Mouse (Mus musculus) erythroblast, adult 5-6 weeks (primary cell): ENCODE results near the gene Prrg3. TPM values are rescaled to one million over a fixed set of nuclear protein-coding genes. Genes with fewer than 3 reads are reported as not detected.
"Not testable (repeated sequence)": the region's sequence is repeated elsewhere in the genome, so short reads cannot be mapped to it uniquely, and the experiment has no call there.

Experiments
- ATAC-seq: replicated peaks from 2 replicates; pipeline ENCODE4 v1.8.0; 2016; ENCODE audit warnings: moderate number of reproducible peaks, mild to moderate bottlenecking, moderate TSS enrichment, inconsistent platforms; ENCODE audit not compliant: poor library complexity, low FRiP score, severe bottlenecking
- total RNA-seq, 2 experiments: library from RNA; stranded (forward) in 1 of 2; stranded (reverse) in 1 of 2; fragments of 150-400 nt in 1 of 2; fragments of 200-764, 138-1000 nt in 1 of 2; gene quantifications; 2 replicates each; pipeline versions ENCODE4 v1.2.3 to v1.2.4; 2015 to 2017; ENCODE audit warnings: low replicate concordance in 2 of 2

Gene Prrg3
- total RNA-seq (2015; ENCODE audit: low replicate concordance) = not detected in 2 replicates
- total RNA-seq (2017; ENCODE audit: low replicate concordance) = not detected in 2 replicates

- ATAC-seq = no peak
Observed at GRCm38 (mm10) chrX:71962073-71963051, at the start of gene Prrg3. Gene Prrg3, plus strand, starts transcription at chrX:71962624.

- no peak for ATAC-seq
Observed at GRCm38 (mm10) chrX:71946631-71947030, 15.8 kb upstream of the Prrg3 start.

- ATAC-seq = no peak
Observed at GRCm38 (mm10) chrX:71958366-71958765, 4.1 kb upstream of the Prrg3 start.

- ATAC-seq = no peak
Observed at GRCm38 (mm10) chrX:71963275-71963912, 970 bp downstream of the Prrg3 start.

GRCm38 (mm10) chrX:71968216-71968615 lies 5.8 kb downstream of the Prrg3 start:
- ATAC-seq = no peak

- ATAC-seq = no peak
Observed at GRCm38 (mm10) chrX:71968816-71969215, 6.4 kb downstream of the Prrg3 start.

- no peak for ATAC-seq
Observed at GRCm38 (mm10) chrX:71971325-71971724, 8.9 kb downstream of the Prrg3 start.

- no peak for ATAC-seq
Observed at GRCm38 (mm10) chrX:71972686-71973085, 10.3 kb downstream of the Prrg3 start, which contains the start of gene Fate1. Gene Fate1, plus strand, starts transcription at chrX:71972986.

GRCm38 (mm10) chrX:71977681-71978080 lies 15.3 kb downstream of the Prrg3 start:
- ATAC-seq = not testable (repeated sequence)

GRCm38 (mm10) chrX:71980443-71980842 lies 18.0 kb downstream of the Prrg3 start:
- ATAC-seq = no peak

- ATAC-seq = no peak
Observed at GRCm38 (mm10) chrX:71981322-71981721, 18.9 kb downstream of the Prrg3 start.

GRCm38 (mm10) chrX:71983205-71983604 lies 20.8 kb downstream of the Prrg3 start:
- ATAC-seq = no peak

- ATAC-seq = no peak
Observed at GRCm38 (mm10) chrX:71983775-71984174, 21.4 kb downstream of the Prrg3 start.

GRCm38 (mm10) chrX:71991549-71991948 lies 29.1 kb downstream of the Prrg3 start, which contains the start of gene Cnga2:
Gene Cnga2, plus strand, starts transcription at chrX:71991849.
- ATAC-seq = no peak

- no peak for ATAC-seq
Observed at GRCm38 (mm10) chrX:71995972-71996371, 33.5 kb downstream of the Prrg3 start.

GRCm38 (mm10) chrX:72009930-72010329 lies 47.5 kb downstream of the Prrg3 start:
- no peak for ATAC-seq

- no peak for ATAC-seq
Observed at GRCm38 (mm10) chrX:72012236-72012635, 49.8 kb downstream of the Prrg3 start.

- ATAC-seq = no peak
Observed at GRCm38 (mm10) chrX:72012804-72013203, 50.4 kb downstream of the Prrg3 start.

- ATAC-seq = no peak
Observed at GRCm38 (mm10) chrX:72022241-72022640, 59.8 kb downstream of the Prrg3 start.
